Mouse (Mus musculus) embryonic facial prominence, embryonic 14.5 days (tissue): ENCODE data around the gene Sh3rf1. TPM values are rescaled to one million over a fixed set of nuclear protein-coding genes. Genes with fewer than 3 reads are reported as not detected.

Experiments
- ATAC-seq: fragments of 200-750 bp; cut with Nextera tagmentation; 2 replicates; pipeline ENCODE4 v1.8.0; 2017; ENCODE audit warnings: low read depth, moderate number of reproducible peaks, moderate TSS enrichment
- DNase-seq: peaks from one replicate; pipeline ENCODE4 v3.0.0-alpha.2; 2015; ENCODE audit warnings: low spot score
- H3K27ac ChIP-seq: fragments of 300-500 bp; sonication (generic); replicated peaks from 2 replicates; pipeline ENCODE4 v1.5.1; 2014; ENCODE audit warnings: low read depth, mild to moderate bottlenecking, low read length, moderate library complexity
- H3K27me3 ChIP-seq: fragments of 300-500 bp; sonication (generic); replicated peaks from 2 replicates; pipeline ENCODE4 v1.6.1; 2014; ENCODE audit warnings: low read length; ENCODE audit not compliant: control insufficient read depth, insufficient read depth
- H3K36me3 ChIP-seq: fragments of 300-500 bp; sonication (generic); 2 replicates; pipeline ENCODE4 v1.6.1; 2014; ENCODE audit warnings: low read length, mixed read lengths; ENCODE audit not compliant: control insufficient read depth, insufficient read depth
- H3K4me1 ChIP-seq: fragments of 300-500 bp; sonication (generic); 2 replicates; pipeline ENCODE4 v1.6.1; 2014; ENCODE audit warnings: antibody characterized with exemption, low read length; ENCODE audit not compliant: control insufficient read depth, insufficient read depth
- H3K4me2 ChIP-seq: fragments of 300-500 bp; sonication (generic); 2 replicates; pipeline ENCODE4 v1.6.1; 2014; ENCODE audit warnings: low read depth, mild to moderate bottlenecking, low read length, moderate library complexity, mixed read lengths
- H3K4me3 ChIP-seq: fragments of 300-500 bp; sonication (generic); 2 replicates; pipeline ENCODE4 v1.5.1; 2014; ENCODE audit warnings: low read depth, mild to moderate bottlenecking, low read length
- H3K9ac ChIP-seq: fragments of 300-500 bp; sonication (generic); 2 replicates; pipeline ENCODE4 v1.6.1; 2014; ENCODE audit warnings: low read depth, mild to moderate bottlenecking, low read length, moderate library complexity, mixed read lengths
- H3K9me3 ChIP-seq: fragments of 300-500 bp; sonication (generic); 2 replicates; pipeline ENCODE4 v1.6.1; 2016; ENCODE audit warnings: low read length; ENCODE audit not compliant: control insufficient read depth
- WGBS: fragments of 180-500 bp; shearing (Covaris S2); extraction: QIAGEN DNeasy Blood & Tissue Kit; methylation state at CpG from one replicate; pipeline ENCODE4 v1.1.7; 2014; 5-methylcytosine and 5-hydroxymethylcytosine counted together
- polyA plus RNA-seq: library from polyadenylated mRNA; unstranded; fragments of >200 nt; fragmentation: Nextera tagmentation; extraction: Ambion mirVana; gene quantifications from 2 replicates; pipeline ENCODE4 v1.2.1, GENCODE M21; 2014

Sh3rf1 gene
- polyA plus RNA-seq, 1 experiment from 2014 or later = 10.5 TPM

GRCm38 (mm10) chr8:61298828-61299227 is 75.2 kb downstream of the Sh3rf1 start:
- no peaks in the 10 kb centered on the region for H3K9me3 ChIP-seq
- no peaks in the 10 kb centered on the region for H3K36me3 ChIP-seq
- no peak for ATAC-seq
- H3K4me1 ChIP-seq = peaks cover 11% of the 10 kb centered on the region; the same call in 1 of the 2 replicates
- H3K9ac ChIP-seq = no peak overlapping the region
- no peak for DNase-seq
- no peak overlapping the region for H3K4me2 ChIP-seq
- no peaks in the 10 kb centered on the region for H3K27me3 ChIP-seq
- no peak overlapping the region for H3K27ac ChIP-seq
- 51% methylated on average over 4 of the region's 4 CpGs for WGBS
- H3K4me3 ChIP-seq = no peak overlapping the region

GRCm38 (mm10) chr8:61301298-61302028 is 77.8 kb downstream of the Sh3rf1 start:
- no peaks in the 10 kb centered on the region for H3K27me3 ChIP-seq
- no peaks in the 10 kb centered on the region for H3K36me3 ChIP-seq
- no peak for ATAC-seq
- H3K9ac ChIP-seq = no peak overlapping the region
- H3K4me3 ChIP-seq = no peak overlapping the region
- peaks cover 14% of the 10 kb centered on the region; the same call in 1 of the 2 replicates for H3K4me1 ChIP-seq
- H3K4me2 ChIP-seq = no peak overlapping the region
- WGBS = 43% methylated on average over 18 of the region's 18 CpGs
- H3K27ac ChIP-seq = peak overlapping the region; percentile 21; the same call in 1 of the 2 replicates
- H3K9me3 ChIP-seq = no peaks in the 10 kb centered on the region
- DNase-seq = no peak

GRCm38 (mm10) chr8:61302029-61302368 is 78.3 kb downstream of the Sh3rf1 start:
- WGBS = 38% methylated on average over 5 of the region's 5 CpGs
- DNase-seq = no peak

GRCm38 (mm10) chr8:61305451-61306070 is 81.9 kb downstream of the Sh3rf1 start:
- H3K9me3 ChIP-seq = no peaks in the 10 kb centered on the region
- WGBS = 91% methylated on average over 7 of the region's 7 CpGs
- H3K36me3 ChIP-seq = no peaks in the 10 kb centered on the region
- DNase-seq (no peak), ATAC-seq (no peak)
- H3K27me3 ChIP-seq = no peaks in the 10 kb centered on the region
- no peak overlapping the region for H3K9ac ChIP-seq
- H3K4me1 ChIP-seq = peaks cover 35% of the 10 kb centered on the region
- H3K4me3 ChIP-seq = no peak overlapping the region
- H3K4me2 ChIP-seq = no peak overlapping the region
- no peak overlapping the region for H3K27ac ChIP-seq

More at GRCm38 (mm10) chr8:61302029-61302368, 78.3 kb downstream of the Sh3rf1 start:
- no peaks in the 10 kb centered on the region for H3K36me3 ChIP-seq
- no peak for ATAC-seq
- H3K27ac ChIP-seq = 0 out of 2 replicates have a peak overlapping the region, but pooled peaks have one; percentile 21
- no peaks in the 10 kb centered on the region for H3K27me3 ChIP-seq
- peaks cover 14% of the 10 kb centered on the region; the same call in 1 of the 2 replicates for H3K4me1 ChIP-seq
- H3K9me3 ChIP-seq = no peaks in the 10 kb centered on the region
- H3K9ac ChIP-seq = no peak overlapping the region
- H3K4me3 ChIP-seq = no peak overlapping the region
- no peak overlapping the region for H3K4me2 ChIP-seq

- Histone ChIP-seq H3K9ac (no peak overlapping the region), H3K27ac (no peak overlapping the region), H3K4me2 (no peak overlapping the region), H3K36me3 (no peaks in the 10 kb centered on the region), H3K4me1 (peaks cover 41% of the 10 kb centered on the region), H3K4me3 (no peak overlapping the region), H3K27me3 (no peaks in the 10 kb centered on the region), H3K9me3 (no peaks in the 10 kb centered on the region)
- 79% methylated on average over 4 of the region's 4 CpGs for WGBS
- DNase-seq (no peak), ATAC-seq (no peak)
Observed at GRCm38 (mm10) chr8:61306501-61307112, 82.9 kb downstream of the Sh3rf1 start.

- Histone ChIP-seq H3K9me3 (no peaks in the 10 kb centered on the region), H3K27me3 (no peaks in the 10 kb centered on the region), H3K4me1 (peaks cover 34% of the 10 kb centered on the region), H3K27ac (no peak overlapping the region; the same call in 1 of the 2 replicates), H3K4me2 (peak overlapping the region; percentile 50; the same call in 1 of the 2 replicates), H3K36me3 (no peaks in the 10 kb centered on the region), H3K4me3 (no peak overlapping the region), H3K9ac (no peak overlapping the region)
- no peak for DNase-seq
- ATAC-seq = no peak
Observed at GRCm38 (mm10) chr8:61308896-61309295, 85.2 kb downstream of the Sh3rf1 start.

GRCm38 (mm10) chr8:61309530-61310402 is 86.1 kb downstream of the Sh3rf1 start:
- peak overlapping the region; percentile 12; the same call in 1 of the 2 replicates for H3K4me3 ChIP-seq
- DNase-seq (no peak), ATAC-seq (peak; percentile 53; the same call in 1 of the 2 replicates)
- peak overlapping the region; percentile 50 for H3K4me2 ChIP-seq
- no peaks in the 10 kb centered on the region for H3K36me3 ChIP-seq
- peak overlapping the region; percentile 81 for H3K27ac ChIP-seq
- no peaks in the 10 kb centered on the region for H3K27me3 ChIP-seq
- H3K9me3 ChIP-seq = no peaks in the 10 kb centered on the region
- WGBS = 20% methylated on average over 20 of the region's 20 CpGs
- 0 out of 2 replicates have a peak overlapping the region, but pooled peaks have one; percentile 36 for H3K9ac ChIP-seq
- H3K4me1 ChIP-seq = peaks cover 34% of the 10 kb centered on the region

GRCm38 (mm10) chr8:61310403-61310871 is 86.8 kb downstream of the Sh3rf1 start:
- ATAC-seq = peak; percentile 39
- Histone ChIP-seq H3K36me3 (no peaks in the 10 kb centered on the region), H3K4me3 (peak overlapping the region; percentile 4; the same call in 1 of the 2 replicates), H3K4me1 (peaks cover 33% of the 10 kb centered on the region), H3K9ac (no peak overlapping the region), H3K27me3 (no peaks in the 10 kb centered on the region), H3K27ac (peak overlapping the region; percentile 81), H3K4me2 (peak overlapping the region; percentile 50), H3K9me3 (no peaks in the 10 kb centered on the region)
- no peak for DNase-seq
- WGBS = 16% methylated on average over 9 of the region's 9 CpGs
